Mouse (Mus musculus): ENCODE data around the gene Ric8b. TPM values are rescaled to one million over a fixed set of nuclear protein-coding genes. Genes with fewer than 3 reads are reported as not detected.
A peak's percentile ranks its signal among the peaks of the same experiment; 100 is the strongest.

Ric8b gene
- polyA plus RNA-seq, 1 experiment from 2014 or later: 49.9 TPM

- H3K9me3 ChIP-seq: no peaks in the 10 kb centered on the region
- H3K9ac ChIP-seq (replicated peaks): no peak overlapping the region
- 0 out of 2 replicates have a peak, but pooled peaks cover 2% of the 10 kb centered on the region for H3K36me3 ChIP-seq
- peak; percentile 49; the same call in 1 of the 2 replicates for ATAC-seq
- no peak overlapping the region for H3K4me3 ChIP-seq (replicated peaks)
- 0% methylated on average over 1 of the region's 1 CpGs for WGBS
- H3K27me3 ChIP-seq: no peaks in the 10 kb centered on the region
- H3K27ac ChIP-seq: peak overlapping the region; percentile 5; the same call in 1 of the 2 replicates
- H3K4me1 ChIP-seq (replicated peaks): peaks cover 29% of the 10 kb centered on the region
- H3K4me2 ChIP-seq (replicated peaks): no peak overlapping the region
Measured at GRCm38 (mm10) chr10:84910758-84911384, 6.5 kb upstream of the Ric8b start.

GRCm38 (mm10) chr10:84913148-84913547 lies 4.3 kb upstream of the Ric8b start:
- H3K9ac ChIP-seq (replicated peaks): no peak overlapping the region
- ATAC-seq: no peak
- H3K4me3 ChIP-seq (replicated peaks): no peak overlapping the region
- H3K9me3 ChIP-seq: no peaks in the 10 kb centered on the region
- 69% methylated on average over 1 of the region's 1 CpGs for WGBS
- peaks cover 32% of the 10 kb centered on the region for H3K4me1 ChIP-seq (replicated peaks)
- no peak overlapping the region for H3K4me2 ChIP-seq (replicated peaks)
- H3K36me3 ChIP-seq: no peaks in the 10 kb centered on the region
- no peaks in the 10 kb centered on the region for H3K27me3 ChIP-seq
- no peak overlapping the region for H3K27ac ChIP-seq

DNA sequence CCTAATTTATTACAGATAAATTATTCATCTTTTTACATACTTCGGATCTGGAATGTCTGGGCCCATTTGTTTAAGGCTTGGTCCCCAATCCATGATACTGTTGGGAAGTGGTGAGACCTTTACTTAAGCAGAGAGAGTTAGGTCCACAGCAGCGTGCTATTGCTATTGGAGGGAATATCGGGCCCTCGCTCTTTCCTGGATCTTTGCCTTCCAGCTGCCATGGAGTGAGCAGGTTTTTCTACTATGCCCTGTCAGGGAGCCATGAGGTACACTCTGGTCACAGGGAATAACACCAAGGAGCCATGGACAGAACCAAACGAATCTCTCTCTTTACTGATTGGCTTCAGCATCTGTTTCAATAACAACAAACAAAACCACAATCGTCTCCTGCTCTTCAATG lies 1.9 kb upstream of the Ric8b start:
- H3K27me3 ChIP-seq: no peaks in the 10 kb centered on the region
- no peaks in the 10 kb centered on the region for H3K36me3 ChIP-seq
- no peak overlapping the region for H3K9ac ChIP-seq (replicated peaks)
- no peaks in the 10 kb centered on the region for H3K9me3 ChIP-seq
- H3K27ac ChIP-seq: no peak overlapping the region
- ATAC-seq: no peak
- peaks cover 39% of the 10 kb centered on the region for H3K4me1 ChIP-seq (replicated peaks)
- H3K4me3 ChIP-seq (replicated peaks): no peak overlapping the region
- 88% methylated on average over 6 of the region's 6 CpGs for WGBS
- H3K4me2 ChIP-seq (replicated peaks): no peak overlapping the region

- under 1% methylated on average over 27 of the region's 27 CpGs for WGBS
- no peak for ATAC-seq
Measured at GRCm38 (mm10) chr10:84917731-84918095, 297 bp downstream of the Ric8b start.

GRCm38 (mm10) chr10:84926336-84926735 lies 8.9 kb downstream of the Ric8b start:
- H3K4me3 ChIP-seq (replicated peaks): no peak overlapping the region
- WGBS: 90% methylated on average over 7 of the region's 7 CpGs
- H3K36me3 ChIP-seq: peaks cover 26% of the 10 kb centered on the region
- no peak overlapping the region for H3K9ac ChIP-seq (replicated peaks)
- no peak overlapping the region for H3K27ac ChIP-seq
- ATAC-seq: no peak
- H3K4me1 ChIP-seq (replicated peaks): 0 out of 2 replicates have a peak, but pooled peaks cover 3% of the 10 kb centered on the region
- no peak overlapping the region for H3K4me2 ChIP-seq (replicated peaks)
- H3K27me3 ChIP-seq: no peaks in the 10 kb centered on the region
- no peaks in the 10 kb centered on the region for H3K9me3 ChIP-seq

More at GRCm38 (mm10) chr10:84917731-84918095, 297 bp downstream of the Ric8b start:
- Histone ChIP-seq H3K36me3 (no peaks in the 10 kb centered on the region), H3K9me3 (no peaks in the 10 kb centered on the region), H3K4me3 (replicated peaks) (peak overlapping the region; percentile 84), H3K27ac (peak overlapping the region; percentile 98), H3K27me3 (no peaks in the 10 kb centered on the region), H3K9ac (replicated peaks) (peak overlapping the region; percentile 95), H3K4me1 (replicated peaks) (peaks cover 28% of the 10 kb centered on the region), H3K4me2 (replicated peaks) (peak overlapping the region; percentile 78)

DNA sequence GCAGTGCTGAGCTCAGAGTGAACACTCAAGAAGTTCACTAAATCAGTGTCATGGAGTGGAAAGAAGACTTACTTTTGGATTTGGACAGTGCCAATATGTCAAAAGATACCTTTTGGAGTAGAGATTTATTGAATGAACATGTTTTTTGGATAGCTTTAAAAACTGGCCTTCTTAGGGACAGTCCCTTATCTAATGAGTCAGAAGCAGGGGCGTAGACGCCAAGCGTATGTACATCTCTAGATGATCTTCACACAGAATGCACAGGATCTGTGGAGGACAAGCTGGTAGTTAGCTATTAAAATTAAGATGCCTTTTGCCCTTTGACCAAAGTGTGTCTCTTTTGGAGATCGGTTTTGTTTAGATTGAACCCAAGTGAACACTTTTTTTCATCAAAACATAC lies 9.5 kb downstream of the Ric8b start:
- H3K27ac ChIP-seq: no peak overlapping the region
- H3K9ac ChIP-seq (replicated peaks): no peak overlapping the region
- no peaks in the 10 kb centered on the region for H3K27me3 ChIP-seq
- H3K9me3 ChIP-seq: no peaks in the 10 kb centered on the region
- peaks cover 26% of the 10 kb centered on the region for H3K36me3 ChIP-seq
- H3K4me3 ChIP-seq (replicated peaks): no peak overlapping the region
- ATAC-seq: no peak
- no peak overlapping the region for H3K4me2 ChIP-seq (replicated peaks)
- WGBS: 96% methylated on average over 4 of the region's 4 CpGs
- H3K4me1 ChIP-seq (replicated peaks): 0 out of 2 replicates have a peak, but pooled peaks cover 8% of the 10 kb centered on the region

GRCm38 (mm10) chr10:84928465-84928864 lies 11.0 kb downstream of the Ric8b start:
- no peak for ATAC-seq
- no peak overlapping the region for H3K4me3 ChIP-seq (replicated peaks)
- no peak overlapping the region for H3K9ac ChIP-seq (replicated peaks)
- H3K27me3 ChIP-seq: no peaks in the 10 kb centered on the region
- H3K36me3 ChIP-seq: peaks cover 26% of the 10 kb centered on the region
- 91% methylated on average over 4 of the region's 4 CpGs for WGBS
- H3K4me2 ChIP-seq (replicated peaks): no peak overlapping the region
- peaks cover 14% of the 10 kb centered on the region for H3K4me1 ChIP-seq (replicated peaks)
- H3K9me3 ChIP-seq: no peaks in the 10 kb centered on the region
- H3K27ac ChIP-seq: no peak overlapping the region

- no peak overlapping the region for H3K4me3 ChIP-seq (replicated peaks)
- no peak for ATAC-seq
- H3K9ac ChIP-seq (replicated peaks): no peak overlapping the region
- H3K9me3 ChIP-seq: no peaks in the 10 kb centered on the region
- no peaks in the 10 kb centered on the region for H3K27me3 ChIP-seq
- no peak overlapping the region for H3K27ac ChIP-seq
- peaks cover 15% of the 10 kb centered on the region; the same call in 1 of the 2 replicates for H3K36me3 ChIP-seq
- peaks cover 22% of the 10 kb centered on the region for H3K4me1 ChIP-seq (replicated peaks)
- 89% methylated on average over 7 of the region's 7 CpGs for WGBS
- no peak overlapping the region for H3K4me2 ChIP-seq (replicated peaks)
Measured at GRCm38 (mm10) chr10:84935553-84936209, 18.3 kb downstream of the Ric8b start.

DNA sequence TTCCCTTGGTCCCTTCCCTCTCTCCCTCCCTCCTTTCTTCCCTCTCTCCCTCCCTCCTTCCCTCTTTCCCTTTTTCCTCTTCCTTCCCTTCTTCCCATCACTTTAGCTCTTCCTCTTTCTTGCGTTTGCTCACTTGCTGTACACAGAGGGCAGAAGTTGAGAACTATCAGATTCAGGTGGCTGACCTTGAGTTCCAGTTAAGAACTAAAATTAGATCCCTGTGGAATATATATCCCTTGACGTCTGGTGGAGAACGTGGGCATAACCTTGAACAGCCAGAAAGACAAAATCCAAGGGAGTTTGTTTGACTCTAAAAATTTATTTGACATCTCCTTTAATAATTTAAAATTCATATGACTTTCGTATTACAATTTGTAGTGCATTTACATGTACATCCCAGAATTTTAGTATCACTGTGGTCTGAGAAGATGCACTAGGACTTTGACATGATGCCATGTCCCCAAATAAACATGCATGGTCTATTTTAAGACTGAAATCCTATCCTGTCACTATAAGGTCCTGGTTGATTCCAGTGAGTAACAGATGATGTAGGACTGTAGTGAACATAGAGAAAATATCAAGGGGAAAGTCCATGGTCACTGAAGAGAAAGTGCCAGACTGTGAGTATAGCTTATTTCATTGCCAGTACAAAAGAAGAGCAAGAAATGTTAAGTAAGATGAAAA lies 19.6 kb downstream of the Ric8b start:
- peaks cover 16% of the 10 kb centered on the region for H3K4me1 ChIP-seq (replicated peaks)
- H3K27me3 ChIP-seq: no peaks in the 10 kb centered on the region
- peaks cover 15% of the 10 kb centered on the region; the same call in 1 of the 2 replicates for H3K36me3 ChIP-seq
- no peak overlapping the region for H3K4me3 ChIP-seq (replicated peaks)
- ATAC-seq: no peak
- H3K4me2 ChIP-seq (replicated peaks): no peak overlapping the region
- H3K27ac ChIP-seq: no peak overlapping the region
- no peaks in the 10 kb centered on the region for H3K9me3 ChIP-seq
- WGBS: 87% methylated on average over 4 of the region's 4 CpGs
- no peak overlapping the region for H3K9ac ChIP-seq (replicated peaks)

- no peaks in the 10 kb centered on the region for H3K27me3 ChIP-seq
- H3K9me3 ChIP-seq: no peaks in the 10 kb centered on the region
- 83% methylated on average over 14 of the region's 14 CpGs for WGBS
- H3K36me3 ChIP-seq: peaks cover 15% of the 10 kb centered on the region; the same call in 1 of the 2 replicates
- no peak for ATAC-seq
- no peak overlapping the region for H3K4me2 ChIP-seq (replicated peaks)
- H3K27ac ChIP-seq: no peak overlapping the region
- H3K4me1 ChIP-seq (replicated peaks): peaks cover 11% of the 10 kb centered on the region
- H3K4me3 ChIP-seq (replicated peaks): no peak overlapping the region
- no peak overlapping the region for H3K9ac ChIP-seq (replicated peaks)
Measured at GRCm38 (mm10) chr10:84938094-84938820, 20.8 kb downstream of the Ric8b start.

GRCm38 (mm10) chr10:84938886-84939285 lies 21.5 kb downstream of the Ric8b start:
- Histone ChIP-seq H3K9me3 (no peaks in the 10 kb centered on the region), H3K36me3 (peaks cover 15% of the 10 kb centered on the region; the same call in 1 of the 2 replicates), H3K4me2 (replicated peaks) (no peak overlapping the region), H3K9ac (replicated peaks) (no peak overlapping the region), H3K4me1 (replicated peaks) (peaks cover 11% of the 10 kb centered on the region), H3K27me3 (no peaks in the 10 kb centered on the region), H3K27ac (no peak overlapping the region), H3K4me3 (replicated peaks) (no peak overlapping the region)
- WGBS: 80% methylated on average over 5 of the region's 5 CpGs
- no peak for ATAC-seq

All from midbrain, embryonic 13.5 days (tissue).